Mouse (Mus musculus) frontal cortex, adult (tissue): ENCODE measurements around the gene Msx2.

Experiments
- ATAC-seq: cut with Nextera tagmentation; 2 replicates; pipeline ENCODE4 v1.9.2; 2017; ENCODE audit warnings: mild to moderate bottlenecking, moderate library complexity, mixed read lengths; ENCODE audit not compliant: low TSS enrichment

Msx2 gene

GRCm38 (mm10) chr13:53472614-53473124 is at the start of gene Msx2:
Msx2 (minus strand) TSS chr13:53473074.
- peak; percentile 38; the same call in 1 of the 2 replicates for ATAC-seq

GRCm38 (mm10) chr13:53521468-53521867 is 48.6 kb upstream of the Msx2 start:
- ATAC-seq, result peak; percentile 38; the same call in 1 of the 2 replicates

- no peak for ATAC-seq
These were observed 47.6 kb upstream of the Msx2 start for GRCm38 (mm10) chr13:53520343-53520937.

- ATAC-seq, result no peak
These were observed 46.9 kb upstream of the Msx2 start for GRCm38 (mm10) chr13:53519727-53520126.

- peak; percentile 59 for ATAC-seq
These were observed 45.4 kb upstream of the Msx2 start for GRCm38 (mm10) chr13:53518306-53518705.

DNA sequence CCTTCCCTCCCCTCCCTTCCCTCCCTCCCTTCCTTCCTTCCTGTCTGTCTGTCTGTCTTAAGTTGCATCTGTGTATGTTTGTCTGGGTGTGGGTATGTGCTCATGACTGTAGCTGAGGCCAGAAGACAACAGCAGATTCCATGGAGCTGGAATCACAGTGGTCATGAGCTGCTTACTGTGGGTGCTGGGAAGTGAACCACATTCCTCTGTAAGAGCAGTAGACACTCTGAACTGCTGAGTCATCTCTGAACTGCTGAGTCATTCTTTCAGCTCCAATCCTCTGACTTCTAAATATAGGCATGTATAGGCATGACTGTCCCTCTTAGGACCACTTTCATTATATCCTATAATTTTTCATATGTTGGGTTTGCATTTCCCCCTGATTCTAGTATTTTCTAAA is 41.7 kb upstream of the Msx2 start:
- ATAC-seq, result no peak

DNA sequence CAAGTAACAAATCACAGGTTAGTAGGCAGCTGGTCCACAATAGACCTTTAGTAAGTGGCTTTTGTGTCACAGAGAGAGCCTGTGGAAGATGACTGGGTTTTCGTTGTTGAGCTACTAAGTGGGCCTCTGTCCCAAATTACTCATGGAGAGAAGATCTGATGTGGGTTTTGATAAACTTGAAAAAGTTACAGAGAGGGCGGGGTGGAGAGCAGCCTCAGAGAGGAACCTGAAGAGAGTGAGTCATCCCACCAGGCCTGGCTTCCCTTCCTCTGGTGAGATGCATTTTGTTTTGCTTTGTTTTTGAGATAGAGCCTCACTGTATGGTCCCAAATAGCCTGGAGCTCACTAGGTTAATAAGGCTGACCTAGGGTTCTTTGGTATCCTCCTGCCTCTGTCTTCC is 38.5 kb upstream of the Msx2 start:
- ATAC-seq, result no peak

GRCm38 (mm10) chr13:53502406-53502805 is 29.5 kb upstream of the Msx2 start:
- no peak for ATAC-seq

- ATAC-seq, result no peak
These were observed 28.8 kb upstream of the Msx2 start for GRCm38 (mm10) chr13:53501561-53502253.

DNA sequence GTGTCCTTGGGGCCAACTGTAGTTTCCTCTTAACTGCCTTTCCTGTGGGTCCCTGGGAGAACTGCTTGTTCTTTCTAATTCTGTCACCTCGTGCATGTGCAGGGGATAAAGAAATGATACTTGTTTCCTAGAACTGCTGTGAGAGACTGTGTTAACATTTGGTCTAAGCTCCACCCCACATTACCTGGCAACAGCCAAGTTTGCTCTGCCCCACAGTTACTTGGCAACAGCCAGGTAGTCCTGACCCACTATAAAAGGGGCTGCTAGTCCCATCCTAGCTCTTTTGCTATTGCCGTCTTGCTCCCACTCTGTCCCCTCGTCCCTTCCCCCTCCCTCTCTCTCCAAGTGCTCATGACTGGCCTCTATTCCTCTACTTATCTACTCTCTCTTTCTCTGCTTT is 28.2 kb upstream of the Msx2 start:
- no peak for ATAC-seq

- no peak for ATAC-seq
These were observed 13.6 kb upstream of the Msx2 start for GRCm38 (mm10) chr13:53486512-53486911.

GRCm38 (mm10) chr13:53475701-53476188 is 2.9 kb upstream of the Msx2 start:
- ATAC-seq, result no peak

DNA sequence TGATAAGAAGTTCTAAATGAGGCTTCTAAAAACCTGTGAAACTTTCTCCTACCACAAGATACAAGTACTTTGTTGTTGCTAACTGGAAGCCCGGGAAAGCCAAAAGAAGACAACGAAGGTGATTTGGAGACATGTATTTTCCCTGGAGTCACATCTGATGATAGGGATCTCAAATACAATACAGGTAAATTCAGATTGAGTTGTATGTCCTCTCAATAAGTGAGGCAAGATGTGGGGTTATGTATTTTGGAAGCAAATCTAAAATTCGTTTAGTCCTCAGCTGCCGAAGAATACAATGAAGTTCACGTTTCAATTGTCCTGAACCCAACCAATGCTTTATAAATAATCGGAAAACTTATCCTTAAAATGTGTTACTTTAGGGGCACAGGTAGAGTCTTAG is 1.6 kb upstream of the Msx2 start:
- ATAC-seq, result no peak

- ATAC-seq, result no peak
These were observed 1.1 kb upstream of the Msx2 start for GRCm38 (mm10) chr13:53473991-53474390.

GRCm38 (mm10) chr13:53473291-53473690 is 417 bp upstream of the Msx2 start:
- ATAC-seq, result no peak

- no peak for ATAC-seq
These were observed 804 bp downstream of the Msx2 start for GRCm38 (mm10) chr13:53471926-53472613.

DNA sequence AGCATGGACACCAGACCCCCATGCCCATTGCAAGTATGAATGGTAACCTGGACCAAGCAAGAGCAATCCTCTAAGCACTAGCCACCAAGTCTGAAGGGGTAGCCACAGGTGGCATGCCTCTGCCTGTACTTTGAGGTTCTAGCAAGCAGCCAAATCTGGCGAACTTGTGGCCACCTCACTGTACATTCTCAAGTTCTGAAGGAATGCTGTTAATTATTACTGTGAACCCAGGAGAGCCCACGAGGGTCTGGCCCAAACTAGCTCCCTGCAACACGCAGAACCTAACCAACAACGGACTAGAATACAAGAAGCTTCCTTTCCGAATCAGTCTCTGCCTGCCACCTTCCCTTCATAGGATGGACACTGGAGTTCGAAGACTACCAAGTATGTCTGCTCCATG is 1.5 kb downstream of the Msx2 start:
- ATAC-seq, result no peak

GRCm38 (mm10) chr13:53470437-53471151 is 2.3 kb downstream of the Msx2 start:
- ATAC-seq, result no peak

GRCm38 (mm10) chr13:53469756-53470155 is 3.1 kb downstream of the Msx2 start:
- no peak for ATAC-seq

DNA sequence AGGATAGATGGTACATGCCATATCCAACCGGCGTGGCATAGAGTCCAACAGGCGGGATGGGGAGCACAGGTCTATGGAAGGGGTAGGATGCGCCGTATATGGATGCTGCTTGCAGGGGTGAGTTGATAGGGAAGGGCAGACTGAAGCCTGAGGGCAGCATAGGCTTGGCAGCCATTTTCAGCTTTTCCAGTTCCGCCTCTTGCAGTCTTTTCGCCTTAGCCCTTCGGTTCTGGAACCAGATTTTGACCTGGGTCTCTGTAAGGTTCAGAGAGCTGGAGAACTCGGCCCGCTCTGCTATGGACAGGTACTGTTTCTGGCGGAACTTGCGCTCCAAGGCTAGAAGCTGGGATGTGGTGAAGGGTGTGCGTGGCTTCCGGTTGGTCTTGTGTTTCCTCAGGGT is 4.7 kb downstream of the Msx2 start:
- no peak for ATAC-seq

- no peak for ATAC-seq
These were observed 6.5 kb downstream of the Msx2 start for GRCm38 (mm10) chr13:53466189-53466866.
